Mouse (Mus musculus) cerebellum, postnatal 14 days (tissue): ENCODE measurements around the gene Slc7a11.

Experiments
- DNase-seq, 2 experiments: peaks; one replicate each; pipeline ENCODE4 v3.0.0; 2021; ENCODE audit warnings: mixed read lengths in 2 of 2

Slc7a11 gene

GRCm38 (mm10) chr3:49854277-49854676, 589.1 kb downstream of the Slc7a11 start:
- no peak for DNase-seq

GRCm38 (mm10) chr3:49842971-49843370, 600.4 kb downstream of the Slc7a11 start:
- no peak for DNase-seq
